Mouse (Mus musculus): ENCODE measurements around the gene Plekha5.
"Not testable (repeated sequence)": the region's sequence is repeated elsewhere in the genome, so short reads cannot be mapped to it uniquely, and the experiment has no call there.

Plekha5 gene

DNA sequence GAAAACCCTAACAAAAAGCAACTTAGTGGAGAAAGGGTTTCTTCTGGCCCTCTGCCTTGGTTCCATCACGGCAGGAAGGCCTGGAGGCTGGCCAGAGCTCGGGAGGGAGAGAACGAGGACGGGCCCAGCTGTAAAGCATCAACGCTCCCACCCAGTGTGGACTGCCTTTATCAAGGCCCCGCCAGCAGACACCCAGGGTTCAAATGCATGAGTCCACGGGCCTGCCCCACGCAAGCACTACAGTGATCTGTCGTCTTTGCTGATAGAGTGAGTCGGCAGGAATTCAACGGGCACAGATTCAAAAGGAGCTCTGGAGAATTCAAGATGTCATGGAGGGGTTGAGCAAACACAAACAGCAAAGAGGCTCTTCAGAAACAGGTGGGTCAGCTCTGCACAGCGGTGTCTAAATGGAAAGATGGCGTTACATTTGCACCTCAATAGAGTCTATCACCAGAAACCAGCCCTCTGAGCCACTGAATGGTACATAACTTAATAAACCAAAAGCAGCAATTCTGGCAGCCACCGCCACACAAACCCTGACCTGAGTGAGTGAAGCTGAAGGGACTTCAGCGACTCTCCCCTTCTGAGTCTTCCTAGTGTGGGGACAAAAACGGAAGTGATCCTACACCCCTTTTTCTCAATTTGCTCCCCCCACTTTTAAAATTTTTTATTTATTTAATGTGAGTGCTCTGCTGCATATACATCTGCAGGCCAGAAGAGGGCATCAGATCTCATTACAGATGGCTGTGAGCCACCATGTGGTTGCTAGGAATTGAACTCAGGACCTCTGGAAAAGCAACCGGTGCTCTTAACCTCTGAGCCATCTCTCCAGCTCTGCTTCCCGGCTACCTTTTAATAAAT, 153.3 kb downstream of the Plekha5 start:
- no peak for DNase-seq (ENCODE audit: low read depth, low spot score)

DNA sequence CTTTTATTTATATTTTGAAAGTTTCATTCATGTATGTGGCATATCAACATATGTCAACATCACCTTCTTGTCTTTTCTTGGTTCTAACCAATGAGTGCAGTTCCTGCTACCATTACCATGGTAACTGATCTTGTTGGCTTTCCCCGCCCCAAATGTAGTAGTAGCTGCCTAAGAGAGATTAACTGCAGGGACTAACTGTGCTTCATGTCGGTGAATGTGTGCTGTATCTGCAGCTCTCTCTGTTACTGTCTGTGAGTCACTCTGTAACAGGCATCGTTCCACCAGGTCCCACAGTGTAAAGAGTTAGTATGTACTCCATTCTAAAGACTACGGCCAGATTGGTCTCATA, 153.9 kb downstream of the Plekha5 start:
- DNase-seq (ENCODE audit: low read depth, low spot score) = no peak

DNA sequence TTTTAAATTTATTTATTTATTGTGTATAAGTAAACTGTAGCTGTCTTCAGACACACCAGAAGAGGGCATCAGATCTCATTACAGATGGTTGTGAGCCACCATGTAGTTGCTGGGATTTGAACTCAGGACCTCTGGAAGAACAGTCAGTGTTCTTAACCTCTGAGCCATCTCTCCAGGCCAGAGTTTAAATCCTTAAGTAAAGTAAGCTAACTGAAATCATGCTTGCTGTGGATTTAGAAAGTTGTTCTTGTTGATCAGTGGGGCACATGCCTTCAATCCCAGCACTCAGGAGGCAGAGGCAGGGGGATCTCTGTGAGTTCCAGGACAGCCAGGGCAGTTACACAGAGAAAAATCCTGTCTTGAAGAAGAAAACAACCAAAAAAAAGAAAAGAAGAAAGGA, 155.1 kb downstream of the Plekha5 start:
- not testable (repeated sequence) for DNase-seq (ENCODE audit: low read depth, low spot score)

DNA sequence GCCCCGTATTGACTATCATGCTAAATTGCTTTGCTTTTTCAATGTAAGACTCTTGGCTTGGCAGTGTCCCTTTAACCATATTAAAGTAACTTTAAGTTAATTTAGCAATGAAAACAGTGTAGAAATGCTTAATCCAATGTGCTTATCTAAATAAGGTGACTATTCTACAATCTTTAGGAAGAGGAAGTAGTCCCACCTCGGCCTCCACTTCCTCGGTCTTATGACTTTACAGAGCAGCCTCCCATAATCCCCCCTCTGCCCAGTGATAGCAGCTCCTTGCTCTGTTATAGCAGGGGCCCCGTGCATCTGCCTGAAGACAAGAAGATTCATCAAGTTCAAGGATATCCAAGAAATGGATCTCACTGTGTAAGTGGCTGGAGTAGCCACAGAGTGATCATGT, 156.3 kb downstream of the Plekha5 start:
- DNase-seq (ENCODE audit: low read depth, low spot score) = no peak

DNA sequence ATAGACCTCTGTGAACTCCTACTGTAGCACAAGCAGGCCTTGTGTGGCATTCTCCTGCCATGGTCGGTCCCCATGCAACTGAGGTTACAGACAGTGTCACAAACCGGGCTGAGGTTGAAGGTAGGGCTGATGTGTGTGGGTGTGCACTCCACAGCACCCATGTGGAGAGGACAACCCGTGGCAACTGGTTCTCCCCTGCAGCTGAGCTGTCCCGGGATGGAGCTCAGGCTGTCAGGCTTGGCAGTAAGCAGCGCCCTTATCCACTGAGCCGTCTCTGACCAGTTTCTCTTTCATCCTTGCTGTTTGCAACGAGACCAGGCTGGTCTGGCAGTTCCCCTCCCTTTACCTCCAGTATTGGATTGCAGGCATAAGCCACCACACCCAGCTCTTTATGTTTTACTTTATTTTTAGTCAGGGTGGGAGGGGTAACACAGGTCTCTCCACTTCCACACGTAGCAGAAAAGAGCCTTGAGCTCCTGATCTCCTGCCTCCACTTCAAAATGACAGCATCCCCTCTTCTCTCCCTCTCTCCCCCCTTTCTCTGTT, 162.9 kb downstream of the Plekha5 start:
- no peak for DNase-seq (ENCODE audit: low read depth, low spot score)

DNA sequence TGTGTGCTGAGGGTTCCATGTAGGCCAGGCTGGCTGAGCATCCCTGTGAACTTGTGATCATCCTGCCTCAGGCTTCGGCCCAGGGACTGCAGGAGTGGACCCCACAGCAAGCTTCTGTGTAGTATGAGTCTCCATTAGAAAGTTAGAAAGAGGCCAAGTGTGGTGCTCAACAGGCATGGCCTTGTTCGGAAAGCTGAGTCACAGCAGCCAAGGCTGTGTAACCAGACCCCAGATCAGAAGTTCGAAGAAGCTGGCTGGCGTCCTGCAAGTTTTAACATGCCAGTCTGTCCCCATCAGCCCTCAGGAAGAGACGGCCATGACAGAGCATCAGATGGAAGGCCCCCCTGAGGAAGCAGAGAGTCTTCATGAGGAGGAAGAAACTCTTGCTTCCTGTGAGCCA, 167.5 kb downstream of the Plekha5 start:
- no peak for DNase-seq (ENCODE audit: low read depth, low spot score)

DNA sequence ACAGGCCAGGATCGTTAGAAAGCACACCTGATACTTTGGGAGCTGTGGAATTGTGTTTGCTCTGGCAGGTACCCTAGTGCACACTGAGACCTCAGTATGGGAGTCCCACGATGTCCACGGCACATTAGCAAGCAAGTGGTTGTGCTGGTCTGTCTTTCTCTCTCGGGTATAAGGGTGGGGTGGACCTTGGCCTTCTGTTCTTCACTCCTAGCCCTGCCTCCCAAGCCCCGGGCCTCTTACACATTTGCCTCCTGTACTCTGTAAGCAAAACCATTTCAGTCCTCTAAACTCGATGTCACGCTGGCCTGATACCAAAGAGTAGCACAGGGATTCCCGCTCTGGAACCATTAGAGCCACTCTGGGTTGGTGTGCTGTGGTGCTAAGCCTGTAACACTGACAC, 168.9 kb downstream of the Plekha5 start:
- DNase-seq (ENCODE audit: low read depth, low spot score) = no peak

DNA sequence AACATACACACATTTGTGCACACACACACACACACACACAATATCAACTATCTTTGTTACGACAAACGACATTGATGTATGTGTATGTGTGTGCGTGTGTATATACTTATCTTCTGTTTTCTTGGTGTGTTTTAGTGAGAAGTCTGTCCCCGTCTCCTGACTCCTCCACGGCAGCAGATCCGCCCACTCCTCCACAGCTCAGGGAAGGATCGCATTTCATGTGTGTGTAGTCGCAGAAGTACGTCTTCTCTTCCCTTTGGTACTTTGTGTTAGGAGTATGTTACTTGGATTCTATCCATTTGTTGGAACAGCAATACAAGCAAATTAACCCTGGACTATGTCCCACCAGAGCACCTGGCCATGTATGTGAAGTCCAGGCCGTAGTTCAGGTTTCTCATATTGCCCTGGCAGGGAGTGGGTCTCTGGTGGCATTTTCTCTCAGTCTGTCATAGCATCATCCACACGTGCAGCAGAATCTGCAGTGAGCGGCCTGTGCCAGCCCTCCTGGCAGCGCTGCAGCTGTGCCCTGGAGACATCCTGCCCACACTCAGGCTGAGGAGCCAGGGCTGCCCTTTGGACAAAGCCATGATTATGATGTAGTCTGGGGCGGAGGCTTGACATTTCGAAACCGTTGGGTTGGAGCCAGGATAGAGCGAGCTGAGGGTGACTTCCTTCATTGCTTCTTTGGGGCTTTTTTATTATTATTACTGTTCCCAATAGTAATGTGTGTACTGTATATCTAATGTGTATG, 169.7 kb downstream of the Plekha5 start:
- no peak for DNase-seq (ENCODE audit: low read depth, low spot score)

DNA sequence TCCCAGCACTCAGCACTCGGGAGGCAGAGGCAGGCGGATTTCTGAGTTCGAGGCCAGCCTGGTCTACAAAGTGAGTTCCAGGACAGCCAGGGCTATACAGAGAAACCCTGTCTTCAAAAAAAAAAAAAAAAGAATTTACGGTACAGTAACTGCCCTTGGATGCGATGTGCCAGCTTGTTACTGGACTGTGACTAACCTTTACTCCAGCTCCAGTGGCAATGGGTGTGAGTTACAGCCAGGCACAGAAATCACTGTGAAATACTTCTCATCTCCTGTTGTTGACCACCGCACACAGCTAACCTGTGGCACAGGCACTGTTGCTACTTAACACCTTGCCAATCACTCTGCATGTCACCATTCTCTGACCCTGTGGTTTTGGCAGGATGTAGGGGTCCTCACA, 171.7 kb downstream of the Plekha5 start:
- DNase-seq (ENCODE audit: low read depth, low spot score) = not testable (repeated sequence)

DNA sequence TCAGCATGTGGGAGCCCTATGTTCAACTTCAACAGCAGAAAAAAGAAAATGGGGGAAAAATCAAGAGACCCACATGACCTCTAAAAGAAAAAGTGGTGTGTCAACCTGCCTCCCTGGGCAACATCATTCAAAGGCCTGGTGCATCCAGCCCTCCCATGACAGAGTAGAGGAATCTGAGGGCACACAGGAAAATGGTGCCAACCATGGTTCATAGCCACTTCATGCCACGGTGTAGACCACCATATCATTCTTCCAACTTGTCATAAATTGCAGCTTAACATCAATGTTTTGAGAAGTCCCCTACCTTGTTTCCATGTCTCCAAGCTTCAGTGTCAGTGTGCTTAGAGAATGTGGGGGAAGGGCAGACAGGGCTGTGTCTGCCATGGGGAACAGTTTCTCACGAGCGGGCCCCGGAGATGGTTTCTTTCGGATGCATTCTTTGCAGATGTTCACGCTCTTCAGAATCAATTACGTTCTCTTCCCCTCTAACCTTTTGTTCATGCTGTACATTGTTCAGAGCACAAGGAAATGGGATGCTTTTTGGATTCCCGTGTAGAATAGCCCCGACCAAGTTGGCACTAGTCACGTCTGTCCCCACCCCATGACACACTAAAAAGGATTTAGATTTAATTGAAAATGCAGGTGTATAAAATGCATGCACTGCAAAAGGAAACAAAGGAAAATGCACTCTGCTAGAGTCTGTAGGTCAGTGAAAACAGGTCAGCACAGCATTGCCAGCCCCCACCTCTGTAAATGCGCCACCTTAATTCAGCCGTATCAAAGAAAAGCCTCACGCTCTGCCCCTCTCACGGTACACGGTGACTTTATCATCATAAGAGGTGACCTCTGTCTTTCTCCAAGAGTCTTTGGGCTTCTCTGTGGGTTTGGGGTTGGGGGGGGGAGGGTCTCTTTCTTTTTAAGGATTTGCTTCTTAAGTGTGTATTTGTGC, 173.8 kb downstream of the Plekha5 start:
- no peak for DNase-seq (ENCODE audit: low read depth, low spot score)

DNA sequence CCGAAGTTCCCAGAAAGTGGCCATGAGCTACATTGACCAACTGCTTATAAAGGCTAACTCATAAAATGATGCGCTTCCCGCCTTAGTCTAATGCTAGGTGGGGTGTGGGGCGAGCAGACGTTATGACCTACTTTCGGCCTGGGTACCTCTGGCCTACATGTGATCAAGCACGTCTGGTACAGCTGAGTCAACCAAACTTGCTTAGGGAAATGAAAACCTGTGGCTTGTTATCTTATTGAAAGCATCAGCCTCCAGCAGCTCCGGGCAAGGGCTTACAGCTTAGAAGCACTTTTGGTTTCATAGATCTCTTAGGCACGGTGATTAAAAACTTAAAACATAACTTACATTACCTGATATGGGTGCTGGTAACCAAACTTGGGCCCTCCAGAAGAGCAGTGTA, 174.7 kb downstream of the Plekha5 start:
- DNase-seq (ENCODE audit: low read depth, low spot score) = no peak

DNA sequence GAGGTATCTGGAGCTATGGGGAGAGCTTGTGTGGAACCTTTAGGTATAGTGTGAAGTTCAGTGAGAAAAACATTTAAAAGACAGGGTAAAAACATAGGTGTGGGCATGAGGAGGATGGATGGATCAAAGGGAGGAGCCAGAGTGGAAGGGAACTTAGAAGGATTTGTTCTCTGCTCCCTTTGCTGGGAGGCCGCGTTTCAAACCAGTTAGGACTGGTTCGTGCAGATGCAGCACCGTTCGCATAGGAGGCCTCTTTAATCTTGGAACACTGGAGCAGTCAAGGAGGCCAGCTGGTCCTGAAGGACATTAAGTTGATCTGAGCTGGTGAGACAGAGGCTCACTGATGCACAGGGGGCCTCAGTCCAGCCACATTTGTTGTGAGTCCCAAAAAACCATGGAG, 175.5 kb downstream of the Plekha5 start:
- no peak for DNase-seq (ENCODE audit: low read depth, low spot score)

DNA sequence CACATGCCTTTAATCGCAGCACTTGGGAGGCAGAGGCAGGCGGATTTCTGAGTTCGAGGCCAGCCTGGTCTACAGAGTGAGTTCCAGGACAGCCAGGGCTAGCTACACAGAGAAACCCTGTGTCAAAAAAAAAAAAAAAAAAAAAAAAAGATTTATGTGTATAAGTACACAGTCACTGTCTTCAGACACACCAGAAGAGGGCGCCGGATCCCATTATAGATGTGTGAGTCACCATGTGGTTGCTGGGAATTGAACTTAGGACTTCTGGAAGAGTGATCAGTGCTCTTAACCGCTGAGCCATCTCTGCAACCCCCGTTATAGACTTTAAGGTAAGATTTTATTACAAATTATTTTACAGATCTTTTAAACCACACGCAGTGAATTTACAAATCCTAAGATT, 176.8 kb downstream of the Plekha5 start:
- DNase-seq (ENCODE audit: low read depth, low spot score) = not testable (repeated sequence)

DNA sequence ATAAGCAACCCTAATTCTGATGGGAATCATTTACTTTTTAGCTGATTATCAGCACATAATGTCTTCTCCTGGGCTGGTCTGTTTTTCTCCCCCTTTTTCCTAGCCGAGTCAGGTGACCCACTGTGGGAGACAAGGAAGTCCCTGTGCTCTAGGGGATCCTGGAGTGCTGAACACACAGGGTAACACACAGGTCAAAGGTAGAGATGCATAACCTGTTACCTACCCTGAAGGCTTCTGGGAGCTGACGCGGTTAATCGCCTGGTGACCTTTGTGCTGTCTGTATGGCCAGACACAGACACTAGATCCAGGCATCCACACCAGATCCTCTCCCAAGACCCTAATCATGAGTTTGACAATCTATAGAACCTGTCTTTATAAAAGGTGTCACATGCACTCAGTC, 177.3 kb downstream of the Plekha5 start:
- no peak for DNase-seq (ENCODE audit: low read depth, low spot score)

DNA sequence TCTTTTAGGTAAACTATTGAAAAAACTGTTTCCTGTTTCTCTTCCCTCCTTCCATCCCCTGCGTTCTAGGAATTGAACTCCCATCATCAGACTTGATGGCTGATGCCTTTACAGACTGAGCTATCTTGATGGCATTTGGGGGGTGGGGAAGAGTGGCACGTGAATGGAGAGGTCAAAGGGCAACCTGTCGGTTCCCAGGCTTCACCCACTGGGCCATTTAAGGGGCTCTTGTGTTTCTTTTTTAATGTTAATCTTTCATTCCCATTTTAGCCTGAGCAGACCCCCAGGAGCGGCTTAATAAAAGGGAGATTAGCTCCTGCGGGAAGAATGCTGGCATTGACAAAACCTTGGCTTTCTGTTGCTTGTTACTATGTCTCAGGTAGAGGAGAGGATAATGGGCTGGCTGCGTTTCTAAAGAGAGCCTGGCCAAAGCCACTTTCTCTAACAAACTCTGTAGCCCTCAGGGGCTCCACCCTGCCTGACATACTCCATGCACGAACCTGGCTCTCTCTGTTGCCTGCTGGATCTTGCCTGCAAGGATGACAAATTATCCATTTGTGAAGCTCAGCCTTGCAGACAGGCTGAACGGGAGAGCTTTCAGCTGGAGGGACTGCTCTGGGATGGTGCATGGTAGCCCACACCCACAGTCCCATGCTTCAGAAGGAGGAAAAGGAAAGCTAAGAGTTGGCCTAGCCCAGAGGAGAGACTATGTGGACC, 179.5 kb downstream of the Plekha5 start:
- DNase-seq (ENCODE audit: low read depth, low spot score) = no peak

DNA sequence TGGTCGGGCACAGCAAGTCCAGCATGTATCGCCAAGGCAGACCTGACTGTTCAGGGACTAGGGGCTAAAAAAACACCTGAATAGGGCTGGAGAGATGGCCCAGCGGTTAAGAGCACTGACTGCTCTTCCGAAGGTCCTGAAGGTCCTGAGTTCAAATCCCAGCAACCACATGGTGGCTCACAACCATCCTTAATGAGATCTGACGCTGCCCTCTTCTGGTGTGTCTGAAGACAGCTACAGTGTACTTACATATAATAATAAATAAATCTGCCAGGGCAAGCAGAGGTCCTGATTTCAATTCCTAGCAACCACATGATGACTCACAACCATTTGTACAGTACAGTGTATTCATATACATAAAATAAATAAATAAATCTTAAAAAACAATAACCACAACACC, 181.3 kb downstream of the Plekha5 start:
- DNase-seq (ENCODE audit: low read depth, low spot score) = not testable (repeated sequence)

DNA sequence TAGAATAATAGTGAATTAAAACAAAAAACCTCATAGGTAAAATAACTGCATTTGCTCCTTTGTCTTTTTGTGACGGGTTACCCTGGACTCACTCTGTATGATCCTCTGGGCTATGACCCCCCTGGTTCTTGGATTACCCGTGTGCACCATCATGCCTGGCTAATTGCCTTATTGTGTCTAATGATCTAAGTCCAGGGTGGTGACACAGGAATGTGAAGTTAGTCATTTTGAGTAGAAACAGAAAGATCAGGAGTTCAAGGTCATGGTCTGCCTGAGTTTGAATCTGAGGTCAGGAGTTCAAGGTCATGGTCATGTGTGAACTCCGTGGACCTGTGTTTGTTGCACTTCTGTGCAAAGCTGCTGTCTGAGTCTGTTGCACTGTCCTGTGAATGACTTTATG, 181.9 kb downstream of the Plekha5 start:
- DNase-seq (ENCODE audit: low read depth, low spot score) = no peak

DNA sequence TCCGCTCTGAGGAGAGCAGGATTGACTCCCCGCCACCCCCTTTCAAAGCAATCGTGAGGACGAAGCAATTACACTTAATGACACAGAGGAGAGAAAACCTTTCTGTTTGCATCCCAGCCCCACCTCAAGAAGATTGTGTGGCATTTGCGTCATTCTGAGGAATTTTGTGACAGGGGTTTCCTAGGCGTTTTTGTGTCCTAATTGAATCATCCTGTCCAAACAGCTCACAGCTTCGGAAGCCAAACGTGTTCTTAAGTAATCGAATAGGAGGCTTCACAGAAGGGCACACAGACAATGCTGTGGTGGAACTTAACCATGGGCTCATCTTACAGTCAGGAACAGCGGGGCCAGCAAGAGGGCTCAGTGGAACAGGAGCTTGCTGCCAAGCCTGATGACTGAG, 182.7 kb downstream of the Plekha5 start:
- DNase-seq (ENCODE audit: low read depth, low spot score) = no peak

DNA sequence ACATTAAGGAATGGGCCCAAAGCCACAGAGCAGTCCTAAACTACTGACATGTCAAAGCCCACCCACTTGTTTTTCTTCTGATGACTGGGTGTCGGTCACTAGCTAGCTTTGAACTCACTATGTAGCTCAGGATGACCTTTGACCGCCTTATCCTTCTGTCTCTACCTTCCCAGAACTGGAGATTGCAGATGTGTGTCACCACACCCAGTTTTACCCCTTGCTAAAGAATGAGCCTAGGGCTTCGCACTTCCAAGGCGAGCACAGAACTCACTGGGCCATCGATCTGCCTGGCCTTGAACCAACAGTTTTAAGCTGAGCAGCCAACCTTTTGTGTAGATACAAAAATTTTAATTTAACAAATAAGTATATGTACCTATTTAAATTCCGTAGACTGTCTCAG, 184.8 kb downstream of the Plekha5 start:
- no peak for DNase-seq (ENCODE audit: low read depth, low spot score)

DNA sequence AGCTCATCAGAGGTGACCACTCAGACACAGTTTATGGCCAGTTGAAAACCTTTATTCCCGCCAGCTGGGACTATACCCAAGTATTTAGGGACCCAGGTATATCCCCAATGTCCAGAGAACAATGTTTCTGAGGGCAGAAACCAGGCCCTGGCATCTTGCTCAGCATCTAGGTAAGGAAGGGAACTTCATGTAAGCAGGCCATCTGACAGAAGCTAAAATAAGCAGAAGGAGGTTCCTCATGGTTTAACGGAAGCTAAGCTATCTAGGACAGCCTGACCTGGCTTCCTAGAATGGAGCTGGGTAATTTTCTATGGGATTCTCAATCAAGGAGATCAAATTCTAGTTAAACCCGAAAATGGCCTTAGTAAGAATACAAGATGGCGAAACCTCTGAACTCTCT, 185.7 kb downstream of the Plekha5 start:
- DNase-seq (ENCODE audit: low read depth, low spot score) = no peak

DNA sequence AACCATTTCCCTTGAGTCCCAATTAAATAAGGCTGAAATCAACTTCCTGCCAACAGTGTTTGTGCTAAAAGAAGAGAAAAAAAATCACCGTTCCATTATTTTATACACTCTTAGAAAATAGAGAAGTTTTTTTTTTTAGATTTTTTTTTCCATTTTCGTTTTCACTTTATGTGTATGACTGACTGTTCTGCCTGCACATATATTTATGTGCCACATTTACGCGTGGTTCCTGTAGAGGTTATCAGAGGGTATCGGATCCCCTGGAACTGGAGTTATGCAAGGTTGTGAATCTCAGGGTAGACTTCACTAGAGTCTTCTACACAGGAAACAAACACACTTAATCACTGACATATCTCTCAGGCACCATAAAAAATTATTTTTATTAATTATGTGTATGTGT, 186.3 kb downstream of the Plekha5 start:
- no peak for DNase-seq (ENCODE audit: low read depth, low spot score)

Measured in retina, adult 2 months (tissue).